Mouse (Mus musculus): ENCODE results near the gene Smg7.
A peak's percentile ranks its signal among the peaks of the same experiment; 100 is the strongest.

The Smg7 gene

DNA sequence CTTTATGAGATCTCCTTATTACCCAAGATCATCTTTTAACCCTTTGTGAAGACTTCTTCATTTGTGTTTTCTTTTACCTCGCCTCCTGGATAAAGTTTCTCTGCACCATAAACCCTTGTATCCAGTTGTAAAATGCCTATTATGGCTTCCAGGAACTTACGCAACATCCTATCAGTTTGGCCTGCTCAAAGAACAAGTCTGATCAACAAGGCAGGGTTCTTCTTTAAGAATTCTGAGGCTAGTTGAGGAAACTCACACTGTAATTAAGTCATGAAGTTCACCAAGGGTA, 94.1 kb downstream of the Smg7 start:
- no peak for DNase-seq (ENCODE audit: low spot score in 2 of 2)

DNA sequence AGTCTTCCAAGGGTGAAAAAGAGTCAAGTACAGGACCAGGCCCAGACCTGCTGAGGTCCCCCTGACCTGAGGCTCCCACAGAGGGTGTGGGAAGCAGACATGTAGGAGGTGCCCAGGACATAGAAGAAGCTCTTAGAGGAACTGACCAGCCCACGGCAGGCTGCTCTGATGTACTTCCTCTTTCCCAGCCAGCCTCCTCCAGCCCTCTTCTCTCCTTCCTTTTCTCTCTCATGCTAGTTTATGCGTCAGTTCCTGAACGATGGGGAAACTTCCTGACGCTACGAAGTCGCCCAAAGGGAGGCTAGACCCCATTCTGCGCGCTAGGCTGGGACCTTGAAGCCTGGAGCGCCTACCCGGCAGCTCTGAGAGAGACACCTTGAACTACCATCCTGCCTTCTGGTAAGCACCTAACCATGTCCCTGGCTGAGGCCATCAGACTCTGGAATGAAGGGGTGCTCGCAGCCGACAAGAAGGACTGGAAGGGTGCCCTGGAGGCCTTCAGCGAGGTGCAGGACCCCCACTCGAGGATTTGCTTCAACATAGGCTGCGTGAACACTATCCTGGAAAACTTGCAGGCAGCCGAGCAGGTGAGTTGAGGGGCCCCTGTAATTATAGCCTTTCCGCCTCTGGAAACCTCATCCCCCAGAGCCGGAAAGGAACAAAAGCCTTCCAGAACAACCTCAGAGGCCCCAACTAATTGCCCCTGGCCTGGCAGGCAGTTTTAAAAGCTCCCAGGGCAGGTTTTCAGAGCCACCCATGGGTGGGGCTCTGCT, 94.6 kb downstream of the Smg7 start:
- DNase-seq (ENCODE audit: low spot score in 2 of 2), result peak; percentile 28 to 68

DNA sequence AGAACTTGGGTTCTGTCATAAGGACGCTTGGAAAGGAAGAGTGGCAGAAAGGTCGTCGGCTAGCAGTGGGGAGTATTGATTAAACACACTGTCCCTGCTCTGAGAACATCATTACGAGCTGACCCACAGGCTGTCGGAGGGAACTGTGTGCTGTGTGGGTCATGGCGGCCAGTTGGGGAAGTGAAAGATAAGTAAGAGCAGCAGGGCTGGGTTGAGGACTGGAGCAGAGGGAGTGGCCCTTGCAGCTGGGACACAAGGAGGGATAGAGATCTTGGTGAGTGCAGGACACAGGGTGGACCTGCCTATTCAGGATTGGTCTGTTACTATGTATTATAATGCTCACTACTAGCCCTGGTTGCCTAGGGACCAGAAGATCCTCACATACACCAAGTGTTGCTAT, 97.5 kb downstream of the Smg7 start:
- no peak for DNase-seq (ENCODE audit: low spot score in 2 of 2)

DNA sequence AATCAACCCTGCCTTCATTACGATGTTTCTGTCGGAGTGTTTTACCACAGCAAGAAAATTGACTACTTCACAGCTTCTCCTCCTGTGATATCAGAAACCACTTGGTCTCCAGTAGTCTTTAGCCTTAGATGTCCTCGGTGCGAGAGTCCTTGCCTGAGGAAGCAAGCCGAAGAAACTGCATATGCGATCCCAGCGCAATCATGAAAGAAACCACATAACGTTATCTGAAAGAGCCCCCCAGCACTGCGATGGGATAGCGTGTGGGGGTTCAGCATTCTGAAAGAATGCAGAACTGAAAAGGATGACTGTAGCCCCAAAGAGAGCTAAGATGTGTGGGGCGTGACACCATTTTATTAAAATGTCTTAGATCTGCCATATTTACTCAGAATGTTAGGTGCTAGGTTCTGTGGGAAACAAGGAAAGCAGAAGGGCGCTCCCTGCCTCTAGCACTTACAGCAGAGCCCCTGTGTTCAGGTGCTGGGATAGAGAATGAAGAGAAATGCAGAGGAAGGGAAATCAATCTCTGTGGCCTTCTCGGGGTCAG, 101.7 kb downstream of the Smg7 start:
- no peak for DNase-seq (ENCODE audit: low spot score in 2 of 2)

DNA sequence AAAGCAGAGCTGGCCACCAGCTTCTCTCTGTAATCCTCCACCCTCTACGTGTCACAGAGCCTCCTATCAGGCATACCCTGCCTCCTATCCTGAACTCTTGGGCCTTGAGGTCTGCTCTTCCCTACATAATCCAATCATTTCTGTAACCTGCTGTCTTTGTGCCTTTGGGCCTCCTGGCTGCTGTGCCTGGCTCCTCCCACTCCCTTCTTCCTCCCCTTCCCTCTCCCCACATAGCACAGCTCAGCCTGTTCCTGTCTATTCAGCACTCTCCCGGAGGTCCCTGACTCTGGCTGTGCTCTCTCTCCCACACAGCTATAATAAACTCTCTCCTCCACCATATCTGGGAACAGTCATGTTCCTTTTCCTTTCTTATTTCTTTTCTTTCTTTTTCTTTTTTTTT, 102.5 kb downstream of the Smg7 start, which contains the start of gene Ncf2:
Gene Ncf2 (plus strand): TSS at position 298 of the 400 bp plus-strand sequence.
- no peak for DNase-seq (ENCODE audit: low spot score in 2 of 2)

GRCm38 (mm10) chr1:152798125-152798524, 104.3 kb downstream of the Smg7 start:
- DNase-seq (ENCODE audit: low spot score in 2 of 2), result no peak

DNA sequence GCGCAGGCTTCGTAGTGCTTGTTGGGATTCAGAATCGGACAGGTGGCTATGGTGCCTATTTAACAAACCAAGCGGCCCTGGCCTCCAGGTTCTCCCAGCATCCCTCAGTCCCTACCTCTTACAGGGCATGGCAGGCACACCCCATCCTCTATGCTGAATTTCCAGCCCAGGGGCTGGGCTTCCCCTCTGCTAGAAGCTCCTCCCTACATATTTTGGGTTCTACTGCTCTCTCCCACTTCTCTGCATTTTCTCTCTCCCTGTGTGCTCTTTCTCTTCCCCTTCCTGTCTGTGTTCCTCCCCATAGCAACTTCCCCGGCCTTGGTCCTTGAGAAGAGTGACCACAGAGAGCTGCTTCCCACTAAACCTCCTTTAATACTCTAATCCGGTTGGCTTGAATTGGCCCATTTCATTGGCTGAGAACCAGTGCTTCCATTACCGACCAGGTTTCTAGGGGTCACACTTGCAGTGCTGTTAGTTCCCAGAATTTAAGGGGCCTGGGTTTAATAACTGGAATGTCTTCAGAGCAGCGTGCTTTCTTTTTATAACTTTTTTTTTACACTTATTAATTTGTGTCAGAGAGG, 105.7 kb downstream of the Smg7 start:
- no peak for DNase-seq (ENCODE audit: low spot score in 2 of 2)

DNA sequence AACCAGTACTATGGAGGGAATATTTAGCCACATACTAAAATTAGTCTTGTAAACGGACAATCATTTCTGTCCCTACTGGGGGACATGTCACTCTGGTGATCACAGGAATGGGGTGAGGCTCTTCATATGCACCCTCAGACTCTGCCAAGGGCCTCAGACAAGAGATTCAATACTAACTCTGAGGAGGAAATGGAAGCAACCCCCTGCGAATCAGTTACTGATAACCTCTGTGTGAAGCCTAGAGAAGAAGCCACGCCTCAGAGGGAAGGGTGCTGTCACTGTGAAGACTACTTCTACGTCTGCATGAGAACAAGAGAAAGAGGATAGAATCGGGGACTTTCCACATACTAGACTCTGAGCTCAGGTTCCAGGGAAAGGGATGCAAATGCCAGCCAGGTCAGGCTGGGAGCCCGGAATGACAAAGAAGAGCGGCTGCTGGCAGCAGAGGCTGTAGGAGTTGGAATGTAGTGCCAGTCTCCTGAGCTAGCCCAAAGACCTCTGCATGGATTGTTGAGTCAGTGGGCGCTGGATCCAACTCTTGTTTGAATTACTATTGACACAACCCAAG, 106.7 kb downstream of the Smg7 start:
- DNase-seq (ENCODE audit: low spot score in 2 of 2), result no peak

GRCm38 (mm10) chr1:152793495-152794130, 108.8 kb downstream of the Smg7 start:
- DNase-seq (ENCODE audit: low spot score in 2 of 2), result no peak

- DNase-seq (ENCODE audit: low spot score in 2 of 2), result no peak
Observed at GRCm38 (mm10) chr1:152792736-152793494, 109.5 kb downstream of the Smg7 start.

GRCm38 (mm10) chr1:152791269-152791668, 111.2 kb downstream of the Smg7 start:
- no peak for DNase-seq (ENCODE audit: low spot score in 2 of 2)

DNA sequence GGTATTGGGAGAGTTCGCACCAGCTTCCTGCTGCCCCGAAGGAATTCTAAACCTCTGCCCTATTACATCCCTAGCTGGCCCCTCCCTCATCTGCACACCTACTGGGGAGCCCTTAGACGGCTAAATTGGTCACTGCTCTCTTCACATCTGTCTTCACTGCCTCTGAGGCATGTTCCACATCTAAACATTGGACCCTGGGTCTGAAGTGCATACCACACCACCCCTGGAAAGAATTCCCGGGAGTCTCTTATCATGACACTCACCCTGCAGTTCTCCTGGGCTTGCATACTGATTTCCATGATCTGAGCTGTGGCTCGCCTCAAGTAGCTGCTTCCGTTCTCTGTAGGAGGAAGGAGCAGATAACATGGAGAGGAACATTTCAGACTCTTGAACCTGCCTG, 111.6 kb downstream of the Smg7 start:
- no peak for DNase-seq (ENCODE audit: low spot score in 2 of 2)

GRCm38 (mm10) chr1:152790254-152790653, 112.2 kb downstream of the Smg7 start:
- DNase-seq (ENCODE audit: low spot score in 2 of 2), result peak; percentile 59 to 71

DNA sequence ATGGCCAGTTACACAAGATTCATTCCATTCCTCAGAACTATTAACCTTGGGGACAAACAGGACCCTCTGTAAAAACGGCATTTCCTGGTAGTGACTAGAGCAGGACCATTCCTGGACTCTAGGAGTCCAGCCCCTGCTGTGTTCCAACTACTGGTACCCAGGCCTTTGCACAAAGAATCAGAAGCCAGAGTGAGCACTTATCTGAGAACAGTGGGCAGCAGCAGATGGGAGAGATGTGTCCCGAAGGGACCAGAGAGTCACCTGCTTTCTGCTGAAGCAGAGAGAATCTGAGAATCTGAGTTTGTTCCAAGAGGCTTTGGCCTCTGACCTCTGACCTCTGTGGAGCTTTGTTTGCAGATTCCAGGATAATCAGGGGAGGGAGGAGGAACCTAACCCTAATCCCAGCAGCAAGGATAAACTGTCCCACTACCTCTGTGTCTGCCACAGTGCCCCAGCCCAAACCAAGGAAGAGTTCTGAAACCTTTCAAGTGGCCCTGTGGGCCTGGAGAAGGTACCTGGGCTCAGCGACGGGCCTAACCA, 114.3 kb downstream of the Smg7 start:
- no peak for DNase-seq (ENCODE audit: low spot score in 2 of 2)

Measured in spleen, postnatal 4 days (tissue).